Mouse (Mus musculus) lung, embryonic 14.5 days (tissue): ENCODE data around the gene Efna5. TPM values are rescaled to one million over a fixed set of nuclear protein-coding genes. Genes with fewer than 3 reads are reported as not detected.
A peak's percentile ranks its signal among the peaks of the same experiment; 100 is the strongest.

Experiments used
- ATAC-seq: fragments of 200-750 bp; cut with Nextera tagmentation; 2 replicates; pipeline ENCODE4 v1.8.0; 2017; ENCODE audit warnings: mild to moderate bottlenecking, moderate TSS enrichment, moderate library complexity; ENCODE audit not compliant: insufficient read depth
- DNase-seq: peaks from one replicate; pipeline ENCODE4 v3.0.0-alpha.2; 2015
- H3K27ac ChIP-seq: fragments of 300-500 bp; sonication (generic); 2 replicates; pipeline ENCODE4 v1.5.1; 2014; ENCODE audit warnings: low read depth, mild to moderate bottlenecking, moderate library complexity
- H3K27me3 ChIP-seq: fragments of 300-500 bp; sonication (generic); 2 replicates; pipeline ENCODE4 v1.6.1; 2014; ENCODE audit warnings: low read length, control low read depth; ENCODE audit not compliant: insufficient read depth
- H3K36me3 ChIP-seq: fragments of 300-500 bp; sonication (generic); 2 replicates; pipeline ENCODE4 v1.6.1; 2014; ENCODE audit warnings: control low read depth; ENCODE audit not compliant: insufficient read depth
- H3K4me1 ChIP-seq: fragments of 300-500 bp; sonication (generic); 2 replicates; pipeline ENCODE4 v1.6.1; 2014; ENCODE audit warnings: antibody characterized with exemption, control low read depth; ENCODE audit not compliant: insufficient read depth
- H3K4me2 ChIP-seq: fragments of 300-500 bp; sonication (generic); 2 replicates; pipeline ENCODE4 v1.6.1; 2014; ENCODE audit warnings: mild to moderate bottlenecking
- H3K4me3 ChIP-seq: fragments of 300-500 bp; sonication (generic); 2 replicates; pipeline ENCODE4 v1.5.1; 2014; ENCODE audit warnings: low read depth, low read length
- H3K9ac ChIP-seq: fragments of 300-500 bp; sonication (generic); 2 replicates; pipeline ENCODE4 v1.6.1; 2014
- H3K9me3 ChIP-seq: fragments of 300-500 bp; sonication (generic); 2 replicates; pipeline ENCODE4 v1.6.1; 2016; ENCODE audit warnings: low read depth, low read length, control low read depth
- CTCF ChIP-seq: IDR thresholded peaks from 2 replicates; pipeline ENCODE4 v1.5.1; 2016; ENCODE audit warnings: antibody characterized with exemption, low read depth
- WGBS: fragments of 180-500 bp; shearing (Covaris S2); extraction: QIAGEN DNeasy Blood & Tissue Kit; methylation state at CpG from one replicate; pipeline ENCODE4 v1.1.7; 2014; 5-methylcytosine and 5-hydroxymethylcytosine counted together
- polyA plus RNA-seq: library from polyadenylated mRNA; unstranded; fragments of >200 nt; fragmentation: Nextera tagmentation; extraction: Ambion mirVana; gene quantifications from 2 replicates; pipeline ENCODE4 v1.2.1, GENCODE M21; 2014

Efna5 gene
- polyA plus RNA-seq, 1 experiment from 2014 or later = 14.8 TPM

DNA sequence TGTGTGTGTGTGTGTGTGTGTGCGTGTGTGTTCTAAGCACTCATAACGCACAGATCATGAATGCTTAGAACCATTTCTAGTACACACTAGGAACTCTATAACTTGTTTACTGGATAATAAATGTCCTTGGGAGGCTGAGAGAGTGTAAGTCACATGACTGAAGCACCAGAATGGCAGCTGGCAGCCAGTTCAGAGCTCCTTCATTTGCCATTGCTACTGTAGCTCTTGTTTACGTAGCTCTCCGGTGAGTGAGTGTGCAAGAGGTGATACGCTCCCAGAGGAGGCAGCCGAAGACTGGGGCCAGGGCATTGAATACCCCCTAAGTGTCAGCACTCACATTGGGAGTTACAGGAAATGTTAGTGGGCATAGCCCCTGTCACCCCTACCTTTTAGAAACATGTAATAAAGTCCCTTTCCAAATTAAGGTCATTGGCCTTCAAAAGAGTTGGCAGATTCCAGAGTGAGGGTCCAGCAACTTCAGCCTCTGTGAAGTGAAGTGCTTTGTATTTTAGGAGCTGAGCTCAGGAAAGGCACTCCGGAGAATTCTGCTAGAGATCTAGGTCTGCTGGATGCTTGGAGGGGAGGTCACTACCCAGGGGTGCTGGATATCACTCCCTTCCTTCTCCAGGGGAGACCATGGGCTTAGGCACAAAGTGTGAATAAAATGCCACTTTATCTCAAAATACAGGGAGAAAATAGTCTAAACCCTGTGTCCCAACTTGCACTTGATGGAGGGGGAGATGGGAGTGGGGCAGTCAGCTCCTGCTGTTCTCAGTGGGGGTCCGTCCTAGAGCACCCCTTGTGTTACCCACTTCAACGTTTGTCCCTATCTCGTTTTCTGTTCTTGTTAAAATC lies 289.3 kb downstream of the Efna5 start:
- Histone ChIP-seq H3K9me3 (no peaks in the 10 kb centered on the region), H3K9ac (no peak overlapping the region), H3K36me3 (no peaks in the 10 kb centered on the region), H3K4me1 (no peaks in the 10 kb centered on the region), H3K27me3 (no peaks in the 10 kb centered on the region), H3K27ac (no peak overlapping the region), H3K4me3 (no peak overlapping the region), H3K4me2 (no peak overlapping the region)
- no peak for TF ChIP-seq CTCF
- DNase-seq (no peak), ATAC-seq (no peak)
- WGBS = 55% methylated on average over 10 of the region's 10 CpGs

- Histone ChIP-seq H3K27ac (no peak overlapping the region), H3K27me3 (no peaks in the 10 kb centered on the region), H3K4me3 (no peak overlapping the region), H3K36me3 (no peaks in the 10 kb centered on the region), H3K9me3 (no peaks in the 10 kb centered on the region), H3K4me1 (no peaks in the 10 kb centered on the region), H3K9ac (no peak overlapping the region), H3K4me2 (no peak overlapping the region)
- TF ChIP-seq CTCF = no peak
- 40% methylated on average over 9 of the region's 9 CpGs for WGBS
- ATAC-seq (no peak), DNase-seq (no peak)
These were observed 290.2 kb downstream of the Efna5 start for GRCm38 (mm10) chr17:62590685-62591460.

DNA sequence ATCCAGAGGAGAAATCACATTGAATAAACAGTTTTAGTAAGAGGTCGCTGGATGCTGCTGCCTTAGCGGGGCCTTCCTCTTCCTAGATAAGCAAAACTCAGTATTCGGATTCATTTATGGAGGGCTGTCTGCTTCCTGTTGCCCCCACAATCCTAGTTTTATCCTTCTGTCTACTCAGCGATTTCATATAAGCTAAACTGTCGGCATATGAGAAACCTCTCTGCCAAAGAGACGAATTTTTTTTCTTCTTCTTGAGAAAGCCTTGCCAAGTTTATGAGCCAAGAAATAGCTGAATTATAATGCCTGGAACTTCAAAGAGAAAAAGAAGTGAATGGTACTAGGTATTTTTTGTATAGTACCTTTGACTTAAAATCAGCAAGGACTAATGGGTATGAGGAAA lies 301.0 kb downstream of the Efna5 start:
- Histone ChIP-seq H3K4me1 (no peaks in the 10 kb centered on the region), H3K36me3 (no peaks in the 10 kb centered on the region), H3K4me3 (no peak overlapping the region), H3K9me3 (no peaks in the 10 kb centered on the region), H3K27ac (no peak overlapping the region), H3K4me2 (no peak overlapping the region), H3K27me3 (no peaks in the 10 kb centered on the region), H3K9ac (no peak overlapping the region)
- DNase-seq (peak; percentile 29), ATAC-seq (no peak)
- 34% methylated on average over 6 of the region's 6 CpGs for WGBS
- TF ChIP-seq CTCF = no peak

DNA sequence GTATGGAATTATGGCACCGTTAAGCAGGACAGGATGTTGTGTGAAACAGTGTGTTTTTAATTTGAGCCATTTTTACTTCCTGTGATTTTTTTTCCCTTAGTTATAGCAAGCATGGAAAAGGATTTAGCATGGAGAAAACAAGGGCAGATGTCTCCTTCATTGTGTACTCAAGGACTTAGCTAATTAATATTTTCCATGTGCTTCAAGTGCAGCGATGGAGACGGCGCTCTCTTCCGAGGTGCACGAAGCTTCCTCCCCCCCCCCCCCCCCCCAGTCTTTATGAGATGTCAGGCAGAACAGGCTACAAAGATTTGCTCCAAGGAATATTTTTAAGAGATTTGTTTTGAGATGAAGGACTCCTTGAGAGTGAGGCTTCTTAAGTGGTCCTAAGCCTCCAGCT lies 301.5 kb downstream of the Efna5 start:
- no peaks in the 10 kb centered on the region for H3K27me3 ChIP-seq
- H3K36me3 ChIP-seq = no peaks in the 10 kb centered on the region
- 73% methylated on average over 6 of the region's 6 CpGs for WGBS
- no peak overlapping the region for H3K27ac ChIP-seq
- no peaks in the 10 kb centered on the region for H3K4me1 ChIP-seq
- no peaks in the 10 kb centered on the region for H3K9me3 ChIP-seq
- no peak overlapping the region for H3K4me2 ChIP-seq
- no peak for TF ChIP-seq CTCF
- ATAC-seq (no peak), DNase-seq (no peak)
- no peak overlapping the region for H3K9ac ChIP-seq
- no peak overlapping the region for H3K4me3 ChIP-seq

GRCm38 (mm10) chr17:62574499-62575265 lies 306.4 kb downstream of the Efna5 start:
- Histone ChIP-seq H3K9ac (no peak overlapping the region), H3K4me1 (no peaks in the 10 kb centered on the region), H3K36me3 (no peaks in the 10 kb centered on the region), H3K4me2 (no peak overlapping the region), H3K9me3 (no peaks in the 10 kb centered on the region), H3K27ac (no peak overlapping the region), H3K27me3 (no peaks in the 10 kb centered on the region), H3K4me3 (no peak overlapping the region)
- no peak for ATAC-seq
- WGBS = 70% methylated on average over 9 of the region's 9 CpGs
- TF ChIP-seq CTCF = no peak
- DNase-seq = no peak

DNA sequence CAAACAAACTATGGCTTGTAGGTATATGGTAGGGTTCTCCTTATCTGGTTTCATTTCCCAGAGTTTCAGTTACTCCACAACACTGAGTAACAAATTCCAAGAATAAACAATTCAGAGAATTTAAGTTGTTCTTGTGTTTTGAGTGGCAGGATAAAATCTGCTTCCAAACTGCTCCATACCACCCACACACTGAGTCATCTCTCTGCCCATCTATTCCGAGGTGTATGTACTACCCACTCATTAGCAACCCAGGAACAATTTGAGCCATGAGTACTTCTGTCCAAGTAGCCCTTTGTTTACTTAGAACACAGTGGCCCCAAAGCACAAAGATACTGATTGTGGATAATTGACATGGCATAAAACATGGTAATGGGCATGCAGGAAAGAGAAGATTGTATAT lies 311.0 kb downstream of the Efna5 start:
- ATAC-seq = no peak

DNA sequence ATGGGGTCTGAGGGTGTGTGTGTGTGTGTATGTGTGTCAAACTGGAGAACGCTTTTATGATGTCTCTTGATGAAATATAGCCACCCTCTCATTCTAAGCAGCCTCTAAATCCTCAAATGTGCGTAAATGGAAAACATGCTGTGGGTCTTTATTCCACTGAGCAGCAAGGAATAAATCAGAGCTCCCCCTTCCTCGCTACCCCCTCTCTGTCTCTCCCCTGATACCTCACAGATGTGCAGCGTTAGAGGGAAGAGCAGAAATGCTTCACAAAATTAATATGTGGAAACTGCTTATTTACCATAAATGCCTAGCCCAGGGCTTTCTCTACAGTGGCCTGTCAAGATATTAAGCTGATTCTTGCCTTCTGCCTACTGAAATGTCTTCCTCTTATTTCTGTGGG lies 313.1 kb downstream of the Efna5 start:
- TF ChIP-seq CTCF = no peak
- ATAC-seq (no peak), DNase-seq (no peak)
- Histone ChIP-seq H3K9ac (no peak overlapping the region), H3K27me3 (no peaks in the 10 kb centered on the region; the same call in 1 of the 2 replicates), H3K27ac (no peak overlapping the region), H3K9me3 (no peaks in the 10 kb centered on the region), H3K4me1 (no peaks in the 10 kb centered on the region), H3K4me2 (no peak overlapping the region), H3K4me3 (no peak overlapping the region), H3K36me3 (no peaks in the 10 kb centered on the region)
- 61% methylated on average over 4 of the region's 4 CpGs for WGBS

More for the DNA sequence above, 311.0 kb downstream of the Efna5 start:
- H3K27ac ChIP-seq = no peak overlapping the region
- H3K4me2 ChIP-seq = no peak overlapping the region
- 67% methylated on average over 1 of the region's 1 CpGs for WGBS
- no peak overlapping the region for H3K4me3 ChIP-seq
- no peaks in the 10 kb centered on the region for H3K36me3 ChIP-seq
- H3K27me3 ChIP-seq = no peaks in the 10 kb centered on the region; the same call in 1 of the 2 replicates
- H3K4me1 ChIP-seq = no peaks in the 10 kb centered on the region
- TF ChIP-seq CTCF = no peak
- H3K9me3 ChIP-seq = no peaks in the 10 kb centered on the region
- DNase-seq = no peak
- H3K9ac ChIP-seq = no peak overlapping the region
